Mouse (Mus musculus) macrophage (primary cell): ENCODE results near the gene Mapkapk3. TPM values are rescaled to one million over a fixed set of nuclear protein-coding genes. Genes with fewer than 3 reads are reported as not detected.

Experiments
- H3K27ac ChIP-seq: fragments of 350-480 bp; formaldehyde crosslinking; 2 replicates; pipeline ENCODE4 v1.9.0; 2021
- H3K36me3 ChIP-seq: fragments of 350-480 bp; formaldehyde crosslinking; 2 replicates; pipeline ENCODE4 v1.9.0; 2021; ENCODE audit errors: inconsistent target
- H3K4me3 ChIP-seq: fragments of 350-480 bp; formaldehyde crosslinking; 2 replicates; pipeline ENCODE4 v1.9.0; 2021; ENCODE audit errors: inconsistent target
- H3K79me2 ChIP-seq: fragments of 350-480 bp; formaldehyde crosslinking; 2 replicates; pipeline ENCODE4 v1.9.0; 2021; ENCODE audit errors: inconsistent target
- WGBS: methylation state at CpG from one replicate; pipeline ENCODE4 v1.1.7; 2026; ENCODE audit warnings: inconsistent platforms; ENCODE audit not compliant: missing documents; 5-methylcytosine and 5-hydroxymethylcytosine counted together
- polyA plus RNA-seq: library from polyadenylated mRNA; stranded (reverse); fragments of 250-400 nt; gene quantifications from 3 replicates; pipeline ENCODE4 v1.2.4, GENCODE M21; 2018; ENCODE audit warnings: inconsistent platforms

Mapkapk3 gene
- polyA plus RNA-seq, 1 experiment from 2014 or later = 48.9 TPM

GRCm38 (mm10) chr9:107252164-107252563 lies 37.5 kb downstream of the Mapkapk3 start:
- peaks cover 21% of the 10 kb centered on the region for H3K36me3 ChIP-seq
- no peak overlapping the region for H3K4me3 ChIP-seq
- no peaks in the 10 kb centered on the region for H3K79me2 ChIP-seq
- 77% methylated on average over 5 of the region's 5 CpGs for WGBS
- no peak overlapping the region for H3K27ac ChIP-seq

GRCm38 (mm10) chr9:107250416-107251337 lies 39.0 kb downstream of the Mapkapk3 start:
- no peak overlapping the region for H3K27ac ChIP-seq
- WGBS = 96% methylated on average over 14 of the region's 14 CpGs
- H3K36me3 ChIP-seq = peaks cover 7% of the 10 kb centered on the region
- H3K4me3 ChIP-seq = no peak overlapping the region
- no peaks in the 10 kb centered on the region for H3K79me2 ChIP-seq

- no peak overlapping the region for H3K4me3 ChIP-seq
- no peaks in the 10 kb centered on the region for H3K79me2 ChIP-seq
- WGBS = 73% methylated on average over 6 of the region's 6 CpGs
These were observed 40.5 kb downstream of the Mapkapk3 start for GRCm38 (mm10) chr9:107249154-107249553.

GRCm38 (mm10) chr9:107246170-107246569 lies 43.5 kb downstream of the Mapkapk3 start:
- Histone ChIP-seq H3K36me3 (no peaks in the 10 kb centered on the region), H3K27ac (no peak overlapping the region), H3K79me2 (no peaks in the 10 kb centered on the region), H3K4me3 (no peak overlapping the region)
- 58% methylated on average over 4 of the region's 4 CpGs for WGBS

More at GRCm38 (mm10) chr9:107249154-107249553, 40.5 kb downstream of the Mapkapk3 start:
- Histone ChIP-seq H3K36me3 (no peaks in the 10 kb centered on the region), H3K27ac (no peak overlapping the region)

GRCm38 (mm10) chr9:107245311-107245710 lies 44.4 kb downstream of the Mapkapk3 start:
- 94% methylated on average over 3 of the region's 4 CpGs for WGBS
- Histone ChIP-seq H3K27ac (no peak overlapping the region), H3K4me3 (no peak overlapping the region), H3K79me2 (no peaks in the 10 kb centered on the region), H3K36me3 (no peaks in the 10 kb centered on the region)

- Histone ChIP-seq H3K4me3 (no peak overlapping the region), H3K36me3 (no peaks in the 10 kb centered on the region), H3K79me2 (no peaks in the 10 kb centered on the region), H3K27ac (no peak overlapping the region)
- 79% methylated on average over 5 of the region's 5 CpGs for WGBS
These were observed 53.5 kb downstream of the Mapkapk3 start for GRCm38 (mm10) chr9:107236151-107236550.

- Histone ChIP-seq H3K27ac (no peak overlapping the region), H3K79me2 (no peaks in the 10 kb centered on the region), H3K36me3 (no peaks in the 10 kb centered on the region), H3K4me3 (no peak overlapping the region)
- 14% methylated on average over 5 of the region's 5 CpGs for WGBS
These were observed 54.4 kb downstream of the Mapkapk3 start for GRCm38 (mm10) chr9:107235261-107235660.

GRCm38 (mm10) chr9:107232140-107232539 lies 57.5 kb downstream of the Mapkapk3 start:
- Histone ChIP-seq H3K36me3 (no peaks in the 10 kb centered on the region), H3K79me2 (no peaks in the 10 kb centered on the region), H3K4me3 (no peak overlapping the region), H3K27ac (no peak overlapping the region)
- 39% methylated on average over 9 of the region's 9 CpGs for whole genome bisulfite sequencing

GRCm38 (mm10) chr9:107231539-107232139 lies 58.0 kb downstream of the Mapkapk3 start, which contains the start of gene Dock3:
Gene Dock3, minus strand, starts transcription at chr9:107231909.
- H3K27ac ChIP-seq = no peak within 1 kb of the TSS
- no peaks in the 10 kb centered on the region for H3K79me2 ChIP-seq
- H3K36me3 ChIP-seq = no peaks in the 10 kb centered on the region
- no peak within 1 kb of the TSS for H3K4me3 ChIP-seq
- WGBS = 1% methylated on average over 68 of the region's 87 CpGs

GRCm38 (mm10) chr9:107230991-107231538 lies 58.6 kb downstream of the Mapkapk3 start:
- Histone ChIP-seq H3K4me3 (no peak overlapping the region), H3K27ac (no peak overlapping the region)
- 2% methylated on average over 30 of the region's 50 CpGs for WGBS

GRCm38 (mm10) chr9:107224597-107224996 lies 65.1 kb downstream of the Mapkapk3 start:
- WGBS = 100% methylated on average over 1 of the region's 1 CpGs
- Histone ChIP-seq H3K36me3 (no peaks in the 10 kb centered on the region), H3K79me2 (no peaks in the 10 kb centered on the region), H3K4me3 (no peak overlapping the region), H3K27ac (no peak overlapping the region)

More at GRCm38 (mm10) chr9:107230991-107231538, 58.6 kb downstream of the Mapkapk3 start:
- no peaks in the 10 kb centered on the region for H3K36me3 ChIP-seq
- H3K79me2 ChIP-seq = no peaks in the 10 kb centered on the region

Other genes with a start within 250 kb of the Mapkapk3 start
- gene Dock3, start 58.0 kb downstream of the Mapkapk3 start, polyA plus RNA-seq = 2.1 to 32.2 TPM (median 15.3 TPM) in 3 replicates
- 0.10 to 1.4 TPM (median 0.29 TPM) in 3 replicates for gene Cish, start 6.1 kb upstream of the Mapkapk3 start, polyA plus RNA-seq
- 2.6 to 5.5 TPM (median 5.2 TPM) in 3 replicates for gene Hemk1, start 48.5 kb upstream of the Mapkapk3 start, polyA plus RNA-seq
- gene 6430571L13Rik, start 50.7 kb upstream of the Mapkapk3 start, polyA plus RNA-seq = not detected in 3 replicates
- gene Cacna2d2, start 109.7 kb upstream of the Mapkapk3 start, polyA plus RNA-seq = not detected in 3 replicates
- 17.7 to 33.3 TPM (median 29.4 TPM) in 3 replicates for gene Tmem115, start 244.1 kb upstream of the Mapkapk3 start, polyA plus RNA-seq